Mouse (Mus musculus) heart, embryonic 14.5 days (tissue): ENCODE results near the gene Nt5e. TPM values are rescaled to one million over a fixed set of nuclear protein-coding genes. Genes with fewer than 3 reads are reported as not detected.

Experiments
- ATAC-seq: fragments of 200-750 bp; cut with Nextera tagmentation; 2 replicates; pipeline ENCODE4 v1.8.0; 2017; ENCODE audit warnings: low read depth, moderate TSS enrichment; ENCODE audit not compliant: insufficient number of reproducible peaks, insufficient read depth, low FRiP score
- H3K27ac ChIP-seq, 2 experiments: fragments of 200-500 bp in 1 of 2; fragments of 300-500 bp in 1 of 2; sonication (generic) in 1 of 2; replicated peaks in 1 of 2; 2 replicates each; pipeline ENCODE4 v1.5.1; 2012 to 2014; ENCODE audit warnings: low read depth in 2 of 2, low read length in 2 of 2, control low read depth in 1 of 2, mild to moderate bottlenecking in 1 of 2, mixed read lengths in 1 of 2; ENCODE audit not compliant: control insufficient read depth in 1 of 2, insufficient read depth in 1 of 2
- H3K27me3 ChIP-seq: fragments of 300-500 bp; sonication (generic); 2 replicates; pipeline ENCODE4 v1.6.1; 2014; ENCODE audit warnings: mild to moderate bottlenecking, low read length, control low read depth; ENCODE audit not compliant: control insufficient read depth, insufficient read depth
- H3K36me3 ChIP-seq: fragments of 300-500 bp; sonication (generic); 2 replicates; pipeline ENCODE4 v1.6.1; 2014; ENCODE audit warnings: mild to moderate bottlenecking, control low read depth, low read length, mixed read lengths; ENCODE audit not compliant: control insufficient read depth, insufficient read depth
- H3K4me1 ChIP-seq, 2 experiments: fragments of 200-500 bp in 1 of 2; fragments of 300-500 bp in 1 of 2; sonication (generic) in 1 of 2; 2 replicates each; pipeline ENCODE4 v1.6.1; 2012 to 2014; ENCODE audit warnings: low read length in 2 of 2, control low read depth in 1 of 2, mixed read lengths in 1 of 2; ENCODE audit not compliant: control insufficient read depth in 2 of 2, insufficient read depth in 2 of 2
- H3K4me2 ChIP-seq: fragments of 300-500 bp; sonication (generic); 2 replicates; pipeline ENCODE4 v1.6.1; 2014; ENCODE audit warnings: mild to moderate bottlenecking, low read length
- H3K4me3 ChIP-seq, 2 experiments: fragments of 200-500 bp in 1 of 2; fragments of 300-500 bp in 1 of 2; sonication (generic) in 1 of 2; 2 replicates each; pipeline ENCODE4 v1.5.1; 2012 to 2014; ENCODE audit warnings: low read length in 2 of 2, mild to moderate bottlenecking in 2 of 2, control low read depth in 1 of 2, low read depth in 1 of 2, moderate library complexity in 1 of 2; ENCODE audit not compliant: control insufficient read depth in 1 of 2, insufficient read depth in 1 of 2
- H3K9ac ChIP-seq: fragments of 300-500 bp; sonication (generic); 2 replicates; pipeline ENCODE4 v1.6.1; 2014; ENCODE audit warnings: mild to moderate bottlenecking, low read length
- H3K9me3 ChIP-seq: fragments of 300-500 bp; sonication (generic); 2 replicates; pipeline ENCODE4 v1.6.1; 2016; ENCODE audit warnings: low read length, control low read depth; ENCODE audit not compliant: control insufficient read depth
- WGBS: fragments of 180-500 bp; shearing (Covaris S2); extraction: QIAGEN DNeasy Blood & Tissue Kit; methylation state at CpG from one replicate; pipeline ENCODE4 v1.1.7; 2014; 5-methylcytosine and 5-hydroxymethylcytosine counted together
- polyA plus RNA-seq: library from polyadenylated mRNA; unstranded; fragments of >200 nt; fragmentation: Nextera tagmentation; extraction: Ambion mirVana; gene quantifications from 2 replicates; pipeline ENCODE4 v1.2.1, GENCODE M21; 2014

Nt5e gene
- polyA plus RNA-seq, 1 experiment from 2014 or later, result 5.6 TPM

- Histone ChIP-seq H3K36me3 (no peaks in the 10 kb centered on the region), H3K27ac (no peak overlapping the region)
- WGBS, result 59% methylated on average over 5 of the region's 5 CpGs
These were observed 19.9 kb downstream of the Nt5e start for GRCm38 (mm10) chr9:88346857-88347256.

GRCm38 (mm10) chr9:88348623-88349022, 21.6 kb downstream of the Nt5e start:
- Histone ChIP-seq H3K27ac (no peak overlapping the region), H3K27me3 (no peaks in the 10 kb centered on the region), H3K36me3 (no peaks in the 10 kb centered on the region), H3K4me1 (peaks cover 2 to 5% of the 10 kb centered on the region in 2 experiments; a peak in 3 of 4 replicates), H3K9me3 (no peaks in the 10 kb centered on the region), H3K4me3 (no peak overlapping the region), H3K4me2 (no peak overlapping the region), H3K9ac (no peak overlapping the region)
- 92% methylated on average over 6 of the region's 6 CpGs for WGBS
- ATAC-seq, result no peak

More at GRCm38 (mm10) chr9:88346857-88347256, 19.9 kb downstream of the Nt5e start:
- H3K9me3 ChIP-seq, result no peaks in the 10 kb centered on the region
- H3K4me3 ChIP-seq, result no peak overlapping the region
- no peaks in the 10 kb centered on the region for H3K27me3 ChIP-seq
- ATAC-seq, result no peak
- H3K4me1 ChIP-seq, result peaks cover 2 to 5% of the 10 kb centered on the region in 2 experiments; a peak in 3 of 4 replicates
- H3K9ac ChIP-seq, result no peak overlapping the region
- no peak overlapping the region for H3K4me2 ChIP-seq

- WGBS, result 79% methylated on average over 1 of the region's 1 CpGs
- no peak overlapping the region for H3K9ac ChIP-seq
- ATAC-seq, result no peak
These were observed 23.3 kb downstream of the Nt5e start for GRCm38 (mm10) chr9:88350317-88350716.

GRCm38 (mm10) chr9:88351163-88351562, 24.2 kb downstream of the Nt5e start:
- ATAC-seq, result no peak
- 44% methylated on average over 3 of the region's 3 CpGs for WGBS
- no peaks in the 10 kb centered on the region for H3K27me3 ChIP-seq

More at GRCm38 (mm10) chr9:88350317-88350716, 23.3 kb downstream of the Nt5e start:
- Histone ChIP-seq H3K4me3 (no peak overlapping the region), H3K27ac (no peak overlapping the region), H3K4me1 (peaks cover 2% of the 10 kb centered on the region in 2 experiments; a peak in 3 of 4 replicates), H3K36me3 (no peaks in the 10 kb centered on the region), H3K27me3 (no peaks in the 10 kb centered on the region), H3K9me3 (no peaks in the 10 kb centered on the region), H3K4me2 (no peak overlapping the region)

GRCm38 (mm10) chr9:88352741-88353140, 25.7 kb downstream of the Nt5e start:
- Histone ChIP-seq H3K27me3 (no peaks in the 10 kb centered on the region), H3K36me3 (no peaks in the 10 kb centered on the region), H3K4me3 (no peak overlapping the region), H3K27ac (no peak overlapping the region), H3K9me3 (no peaks in the 10 kb centered on the region), H3K9ac (no peak overlapping the region), H3K4me1 (0 out of 4 replicates have a peak, but pooled peaks cover 2 to 4% of the 10 kb centered on the region in 2 experiments), H3K4me2 (no peak overlapping the region)
- 76% methylated on average over 6 of the region's 6 CpGs for WGBS
- ATAC-seq, result no peak

More at GRCm38 (mm10) chr9:88351163-88351562, 24.2 kb downstream of the Nt5e start:
- H3K4me2 ChIP-seq, result no peak overlapping the region
- H3K36me3 ChIP-seq, result no peaks in the 10 kb centered on the region
- no peaks in the 10 kb centered on the region for H3K9me3 ChIP-seq
- H3K4me3 ChIP-seq, result no peak overlapping the region
- H3K27ac ChIP-seq, result no peak overlapping the region
- H3K4me1 ChIP-seq, result peaks cover 0 to 2% of the 10 kb centered on the region in 2 experiments; a peak in 1 of 4 replicates
- no peak overlapping the region for H3K9ac ChIP-seq

GRCm38 (mm10) chr9:88353459-88353858, 26.5 kb downstream of the Nt5e start:
- WGBS, result 83% methylated on average over 7 of the region's 7 CpGs
- ATAC-seq, result no peak
- Histone ChIP-seq H3K27ac (no peak overlapping the region), H3K4me3 (no peak overlapping the region), H3K27me3 (no peaks in the 10 kb centered on the region), H3K36me3 (no peaks in the 10 kb centered on the region), H3K4me2 (no peak overlapping the region), H3K4me1 (0 out of 4 replicates have a peak, but pooled peaks cover 2 to 4% of the 10 kb centered on the region in 2 experiments), H3K9ac (no peak overlapping the region), H3K9me3 (no peaks in the 10 kb centered on the region)

GRCm38 (mm10) chr9:88357173-88357572, 30.2 kb downstream of the Nt5e start:
- ATAC-seq, result no peak
- Histone ChIP-seq H3K9ac (no peak overlapping the region), H3K4me2 (no peak overlapping the region), H3K27ac (no peak overlapping the region), H3K27me3 (no peaks in the 10 kb centered on the region), H3K4me1 (peaks cover 7% of the 10 kb centered on the region in 2 experiments), H3K9me3 (no peaks in the 10 kb centered on the region), H3K4me3 (no peak overlapping the region), H3K36me3 (no peaks in the 10 kb centered on the region)
- WGBS, result 68% methylated on average over 3 of the region's 3 CpGs

GRCm38 (mm10) chr9:88359140-88359539, 32.1 kb downstream of the Nt5e start:
- Histone ChIP-seq H3K9me3 (no peaks in the 10 kb centered on the region), H3K36me3 (peaks cover 4% of the 10 kb centered on the region; the same call in 1 of the 2 replicates), H3K4me3 (no peak overlapping the region), H3K4me1 (peaks cover 9 to 19% of the 10 kb centered on the region in 2 experiments), H3K4me2 (no peak overlapping the region), H3K27me3 (no peaks in the 10 kb centered on the region), H3K27ac (no peak overlapping the region), H3K9ac (no peak overlapping the region)
- ATAC-seq, result no peak
- 35% methylated on average over 2 of the region's 2 CpGs for WGBS
